Mouse (Mus musculus) liver, embryonic 12.5 days (tissue): Measurements from ENCODE around the gene Smox. TPM values are rescaled to one million over a fixed set of nuclear protein-coding genes. Genes with fewer than 3 reads are reported as not detected.

Source experiments
- ATAC-seq: fragments of 200-750 bp; cut with Nextera tagmentation; 2 replicates; pipeline ENCODE4 v1.8.0; 2017; ENCODE audit warnings: moderate number of reproducible peaks, mild to moderate bottlenecking, moderate library complexity
- H3K27ac ChIP-seq: fragments of 300-500 bp; sonication (generic); 2 replicates; pipeline ENCODE4 v1.5.1; 2016; ENCODE audit warnings: mild to moderate bottlenecking
- H3K27me3 ChIP-seq: fragments of 300-500 bp; sonication (generic); replicated peaks from 2 replicates; pipeline ENCODE4 v1.6.1; 2016; ENCODE audit warnings: mild to moderate bottlenecking, moderate library complexity
- H3K36me3 ChIP-seq: fragments of 300-500 bp; sonication (generic); 2 replicates; pipeline ENCODE4 v1.6.1; 2016; ENCODE audit warnings: mild to moderate bottlenecking, moderate library complexity
- H3K4me1 ChIP-seq: fragments of 300-500 bp; sonication (generic); 2 replicates; pipeline ENCODE4 v1.6.1; 2016
- H3K4me2 ChIP-seq: fragments of 300-500 bp; sonication (generic); 2 replicates; pipeline ENCODE4 v1.6.1; 2016; ENCODE audit warnings: mild to moderate bottlenecking, moderate library complexity
- H3K4me3 ChIP-seq: fragments of 300-500 bp; sonication (generic); 2 replicates; pipeline ENCODE4 v1.5.1; 2016; ENCODE audit warnings: mild to moderate bottlenecking, moderate library complexity
- H3K9ac ChIP-seq: fragments of 300-500 bp; sonication (generic); 2 replicates; pipeline ENCODE4 v1.6.1; 2016; ENCODE audit warnings: mild to moderate bottlenecking, moderate library complexity
- H3K9me3 ChIP-seq: fragments of 300-500 bp; sonication (generic); replicated peaks from 2 replicates; pipeline ENCODE4 v1.6.1; 2016; ENCODE audit warnings: mild to moderate bottlenecking, moderate library complexity
- WGBS: fragments of 180-500 bp; shearing (Covaris S2); methylation state at CpG from one replicate; pipeline ENCODE4 v1.1.7; 2016; ENCODE audit not compliant: insufficient replicate concordance; 5-methylcytosine and 5-hydroxymethylcytosine counted together
- polyA plus RNA-seq: library from polyadenylated mRNA; unstranded; fragments of >200 nt; fragmentation: Nextera tagmentation; extraction: Ambion mirVana; gene quantifications from 2 replicates; pipeline ENCODE4 v1.2.1, GENCODE M21; 2016

The Smox gene
- polyA plus RNA-seq: 105 and 116 TPM in 2 replicates

GRCm38 (mm10) chr2:131491196-131491595 lies at the start of gene Smox:
Gene Smox, plus strand, starts transcription at chr2:131491496.
- H3K4me1 ChIP-seq: peaks cover 66% of the 10 kb centered on the region
- H3K4me2 ChIP-seq: peak within 1 kb of the TSS; percentile 83
- ATAC-seq: no peak
- H3K27ac ChIP-seq: peak within 1 kb of the TSS; percentile 99
- WGBS: 18% methylated on average over 7 of the region's 7 CpGs
- H3K4me3 ChIP-seq: peak within 1 kb of the TSS; percentile 98
- no peaks in the 10 kb centered on the region for H3K36me3 ChIP-seq
- H3K9ac ChIP-seq: peak within 1 kb of the TSS; percentile 100
- H3K9me3 ChIP-seq: no peaks in the 10 kb centered on the region
- H3K27me3 ChIP-seq: peaks cover 4% of the 10 kb centered on the region; the same call in 1 of the 2 replicates

DNA sequence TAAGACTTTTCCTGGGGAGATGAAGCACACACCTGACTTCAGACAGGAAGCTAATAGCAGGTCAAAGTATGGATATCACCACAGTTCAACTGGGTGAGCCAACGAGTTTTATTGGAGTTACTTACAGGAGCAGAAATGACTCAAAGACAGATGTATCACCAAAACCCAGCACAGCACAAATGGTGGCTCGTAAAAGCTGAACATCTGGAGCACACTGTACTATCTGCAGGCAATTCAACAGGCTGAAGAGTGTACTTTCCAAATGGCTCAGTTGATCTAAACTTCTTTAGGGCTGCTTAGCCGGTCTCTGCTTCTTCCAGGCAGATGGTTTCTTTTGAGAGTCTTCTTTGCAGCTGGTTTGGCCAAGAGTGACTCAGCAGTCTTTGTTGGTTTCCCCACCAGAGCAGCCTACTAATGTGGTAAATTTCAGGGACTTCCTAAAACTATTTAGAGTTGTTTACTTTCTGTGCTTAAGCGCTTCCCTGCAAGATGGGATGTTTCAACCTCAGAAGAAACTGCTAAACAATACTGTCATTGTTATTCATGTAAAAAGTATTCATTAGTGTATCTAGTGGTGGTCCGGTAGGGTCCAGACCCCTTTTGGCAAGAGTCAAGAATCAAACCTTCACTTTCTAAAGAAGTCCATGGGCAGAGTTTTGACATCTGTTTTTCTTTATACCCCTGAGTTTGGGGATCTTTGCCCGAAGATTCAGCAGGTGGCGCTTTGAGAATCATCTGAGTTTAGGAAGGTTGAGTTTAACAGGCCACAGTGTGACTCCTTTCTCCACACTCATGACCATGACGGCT lies 48.0 kb upstream of the Smox start:
- H3K27ac ChIP-seq: no peak overlapping the region
- no peaks in the 10 kb centered on the region for H3K9me3 ChIP-seq
- no peak overlapping the region for H3K4me2 ChIP-seq
- no peak overlapping the region for H3K4me3 ChIP-seq
- H3K36me3 ChIP-seq: no peaks in the 10 kb centered on the region
- 71% methylated on average over 8 of the region's 8 CpGs for WGBS
- H3K4me1 ChIP-seq: peaks cover 6% of the 10 kb centered on the region; the same call in 1 of the 2 replicates
- no peak for ATAC-seq
- peaks cover 4% of the 10 kb centered on the region; the same call in 1 of the 2 replicates for H3K27me3 ChIP-seq
- H3K9ac ChIP-seq: no peak overlapping the region

- Histone ChIP-seq H3K4me3 (no peak overlapping the region), H3K9me3 (no peaks in the 10 kb centered on the region), H3K4me2 (no peak overlapping the region), H3K36me3 (no peaks in the 10 kb centered on the region), H3K27ac (no peak overlapping the region), H3K27me3 (peaks cover 4% of the 10 kb centered on the region; the same call in 1 of the 2 replicates), H3K9ac (no peak overlapping the region), H3K4me1 (peaks cover 6% of the 10 kb centered on the region; the same call in 1 of the 2 replicates)
- 86% methylated on average over 1 of the region's 1 CpGs for WGBS
- ATAC-seq: no peak
Observed at GRCm38 (mm10) chr2:131443891-131444190, 47.5 kb upstream of the Smox start.

DNA sequence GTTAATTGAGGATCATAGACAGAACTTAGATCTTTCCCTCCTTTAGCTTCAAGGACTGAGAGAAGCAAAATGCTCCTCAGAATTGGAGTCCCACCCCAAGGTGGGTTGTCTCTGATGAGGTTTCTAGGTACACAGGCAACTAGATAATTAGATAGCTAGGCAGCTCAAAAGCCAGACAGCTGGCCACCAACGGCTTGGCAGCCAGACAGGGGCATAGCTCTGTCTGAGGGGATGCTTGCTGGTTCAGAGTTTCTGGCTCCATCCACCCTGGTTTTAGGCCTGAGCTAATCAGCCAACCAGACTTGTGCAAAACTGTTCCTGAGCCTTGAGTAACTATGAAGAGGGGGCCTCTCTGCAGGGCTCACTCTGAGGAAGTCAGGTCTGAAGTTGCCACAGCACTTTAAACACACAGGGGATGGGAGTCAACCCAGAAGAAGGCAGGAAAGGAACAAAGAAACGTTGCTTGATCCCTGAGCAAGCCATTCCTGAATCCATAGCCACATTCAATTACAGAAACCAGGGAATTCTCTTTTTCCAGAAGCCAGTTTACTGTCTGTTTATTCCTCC lies 44.8 kb upstream of the Smox start:
- no peak overlapping the region for H3K4me2 ChIP-seq
- ATAC-seq: no peak
- H3K4me1 ChIP-seq: peaks cover 12% of the 10 kb centered on the region
- H3K9ac ChIP-seq: no peak overlapping the region
- WGBS: 32% methylated on average over 2 of the region's 2 CpGs
- H3K27me3 ChIP-seq: peaks cover 9% of the 10 kb centered on the region
- H3K9me3 ChIP-seq: no peaks in the 10 kb centered on the region
- H3K36me3 ChIP-seq: no peaks in the 10 kb centered on the region
- no peak overlapping the region for H3K27ac ChIP-seq
- H3K4me3 ChIP-seq: no peak overlapping the region

- Histone ChIP-seq H3K4me2 (no peak overlapping the region), H3K27ac (no peak overlapping the region), H3K4me1 (peaks cover 18% of the 10 kb centered on the region), H3K36me3 (no peaks in the 10 kb centered on the region), H3K9me3 (no peaks in the 10 kb centered on the region), H3K27me3 (peaks cover 9% of the 10 kb centered on the region), H3K9ac (no peak overlapping the region), H3K4me3 (no peak overlapping the region)
- WGBS: 67% methylated on average over 8 of the region's 8 CpGs
- ATAC-seq: no peak
Observed at GRCm38 (mm10) chr2:131447566-131448330, 43.5 kb upstream of the Smox start.

- Histone ChIP-seq H3K27me3 (peaks cover 9% of the 10 kb centered on the region), H3K4me3 (no peak overlapping the region), H3K4me1 (peaks cover 24% of the 10 kb centered on the region), H3K4me2 (no peak overlapping the region), H3K36me3 (no peaks in the 10 kb centered on the region), H3K9ac (no peak overlapping the region), H3K9me3 (no peaks in the 10 kb centered on the region), H3K27ac (no peak overlapping the region)
- no peak for ATAC-seq
Observed at GRCm38 (mm10) chr2:131448353-131448752, 42.9 kb upstream of the Smox start.

- Histone ChIP-seq H3K4me3 (no peak overlapping the region), H3K36me3 (no peaks in the 10 kb centered on the region), H3K4me2 (no peak overlapping the region), H3K27ac (no peak overlapping the region), H3K9ac (no peak overlapping the region), H3K4me1 (peaks cover 36% of the 10 kb centered on the region), H3K9me3 (no peaks in the 10 kb centered on the region), H3K27me3 (peaks cover 9% of the 10 kb centered on the region)
- no peak for ATAC-seq
- 46% methylated on average over 5 of the region's 5 CpGs for WGBS
Observed at GRCm38 (mm10) chr2:131449720-131450119, 41.6 kb upstream of the Smox start.

GRCm38 (mm10) chr2:131450491-131450890 lies 40.8 kb upstream of the Smox start:
- Histone ChIP-seq H3K9me3 (no peaks in the 10 kb centered on the region), H3K27me3 (peaks cover 9% of the 10 kb centered on the region), H3K27ac (no peak overlapping the region), H3K9ac (no peak overlapping the region), H3K4me1 (peaks cover 40% of the 10 kb centered on the region), H3K4me2 (no peak overlapping the region), H3K4me3 (no peak overlapping the region), H3K36me3 (no peaks in the 10 kb centered on the region)
- WGBS: 76% methylated on average over 5 of the region's 5 CpGs
- no peak for ATAC-seq

- no peak for ATAC-seq
- Histone ChIP-seq H3K9me3 (no peaks in the 10 kb centered on the region), H3K4me1 (peaks cover 22% of the 10 kb centered on the region), H3K4me2 (no peak overlapping the region), H3K27me3 (no peaks in the 10 kb centered on the region), H3K9ac (no peak overlapping the region), H3K36me3 (no peaks in the 10 kb centered on the region), H3K27ac (no peak overlapping the region), H3K4me3 (no peak overlapping the region)
- 70% methylated on average over 7 of the region's 7 CpGs for WGBS
Observed at GRCm38 (mm10) chr2:131457728-131458127, 33.6 kb upstream of the Smox start.

DNA sequence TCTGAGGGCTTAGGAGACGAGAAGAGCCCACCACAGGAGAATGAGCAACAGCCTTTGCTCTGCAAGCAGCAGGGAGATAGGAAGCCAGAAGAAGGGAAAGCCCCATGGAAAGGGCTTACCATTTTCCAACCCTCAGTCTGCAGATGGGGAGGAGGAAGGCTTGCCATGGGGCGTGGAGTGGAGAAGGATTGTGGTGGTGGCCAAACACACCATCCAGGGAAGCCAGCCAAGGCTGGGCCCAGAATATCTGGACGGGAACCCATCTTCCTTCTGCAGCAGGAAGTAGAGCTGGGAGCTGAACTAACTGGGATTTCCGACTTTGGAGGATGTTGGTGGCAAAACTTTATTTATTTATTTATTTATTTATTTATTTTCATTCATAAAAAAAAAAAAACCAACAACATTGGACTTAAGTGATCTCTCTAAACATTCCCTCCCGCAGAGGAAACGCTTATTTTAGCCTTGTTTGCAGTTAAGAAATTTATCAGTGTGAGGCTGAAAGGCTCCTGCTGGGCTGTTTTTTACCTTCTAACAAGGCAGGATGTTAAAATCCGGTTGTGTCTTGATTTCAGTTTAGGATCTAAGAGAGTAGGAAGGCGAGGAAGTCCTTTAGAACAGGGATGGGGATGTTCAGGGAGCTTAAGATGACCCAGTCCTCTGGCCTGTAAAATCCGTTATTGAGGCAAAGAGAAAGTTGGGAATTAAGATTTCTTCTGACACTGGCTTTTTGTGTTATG lies 30.2 kb upstream of the Smox start:
- Histone ChIP-seq H3K36me3 (no peaks in the 10 kb centered on the region), H3K9me3 (no peaks in the 10 kb centered on the region)
- 47% methylated on average over 9 of the region's 9 CpGs for WGBS

GRCm38 (mm10) chr2:131462991-131463390 lies 28.3 kb upstream of the Smox start:
- Histone ChIP-seq H3K27ac (no peak overlapping the region), H3K4me2 (no peak overlapping the region), H3K27me3 (no peaks in the 10 kb centered on the region), H3K9ac (no peak overlapping the region), H3K4me3 (no peak overlapping the region), H3K36me3 (no peaks in the 10 kb centered on the region), H3K9me3 (no peaks in the 10 kb centered on the region), H3K4me1 (no peaks in the 10 kb centered on the region)
- 71% methylated on average over 4 of the region's 4 CpGs for WGBS
- no peak for ATAC-seq

More for the DNA sequence above, 30.2 kb upstream of the Smox start:
- Histone ChIP-seq H3K4me3 (no peak overlapping the region), H3K9ac (no peak overlapping the region), H3K27ac (no peak overlapping the region), H3K4me2 (no peak overlapping the region), H3K27me3 (no peaks in the 10 kb centered on the region), H3K4me1 (no peaks in the 10 kb centered on the region)
- no peak for ATAC-seq
